Mouse (Mus musculus) cerebellum, postnatal 10 days (tissue): ENCODE results near the gene Aurkb.
A peak's percentile ranks its signal among the peaks of the same experiment; 100 is the strongest.

Source experiments
- DNase-seq, 2 experiments: peaks; one replicate each; pipeline ENCODE4 v3.0.0; 2021; ENCODE audit warnings: mixed read lengths in 2 of 2

Gene Aurkb

DNA sequence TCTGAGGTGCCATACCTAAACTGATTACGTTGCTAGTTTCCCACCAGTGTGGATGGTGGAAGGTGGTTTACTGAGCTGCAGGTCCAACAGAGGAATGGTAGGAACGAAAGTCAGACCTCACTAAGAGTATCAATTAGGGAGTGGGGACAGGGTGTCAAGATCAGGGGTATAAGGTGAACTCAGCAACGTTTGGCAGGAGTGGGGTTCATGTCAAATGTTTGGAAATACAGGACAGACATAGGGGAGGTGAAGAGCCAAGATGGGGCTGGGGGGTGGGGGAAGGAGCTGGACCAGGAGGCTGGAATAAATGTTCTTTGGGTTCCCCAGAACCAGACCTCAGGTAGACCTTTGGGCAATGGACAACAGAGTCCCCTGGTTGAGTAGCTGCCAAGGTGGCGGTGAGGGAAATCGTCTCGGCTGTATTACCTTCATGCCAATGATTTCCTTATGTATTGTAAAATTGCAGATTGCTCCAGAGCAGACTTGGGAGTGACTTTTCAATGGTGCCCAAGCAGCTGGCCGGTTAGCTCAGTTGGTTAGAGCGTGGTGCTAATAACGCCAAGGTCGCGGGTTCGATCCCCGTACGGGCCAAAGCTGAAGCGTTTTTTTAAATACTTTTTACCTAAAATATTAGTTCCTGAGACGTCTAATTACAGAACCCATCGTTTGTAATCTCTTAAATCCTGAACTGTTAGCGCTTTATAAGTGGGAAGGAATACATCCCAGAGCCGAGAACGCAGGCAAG lies 8.8 kb upstream of the Aurkb start:
- DNase-seq: peak; percentile 90 to 94

DNA sequence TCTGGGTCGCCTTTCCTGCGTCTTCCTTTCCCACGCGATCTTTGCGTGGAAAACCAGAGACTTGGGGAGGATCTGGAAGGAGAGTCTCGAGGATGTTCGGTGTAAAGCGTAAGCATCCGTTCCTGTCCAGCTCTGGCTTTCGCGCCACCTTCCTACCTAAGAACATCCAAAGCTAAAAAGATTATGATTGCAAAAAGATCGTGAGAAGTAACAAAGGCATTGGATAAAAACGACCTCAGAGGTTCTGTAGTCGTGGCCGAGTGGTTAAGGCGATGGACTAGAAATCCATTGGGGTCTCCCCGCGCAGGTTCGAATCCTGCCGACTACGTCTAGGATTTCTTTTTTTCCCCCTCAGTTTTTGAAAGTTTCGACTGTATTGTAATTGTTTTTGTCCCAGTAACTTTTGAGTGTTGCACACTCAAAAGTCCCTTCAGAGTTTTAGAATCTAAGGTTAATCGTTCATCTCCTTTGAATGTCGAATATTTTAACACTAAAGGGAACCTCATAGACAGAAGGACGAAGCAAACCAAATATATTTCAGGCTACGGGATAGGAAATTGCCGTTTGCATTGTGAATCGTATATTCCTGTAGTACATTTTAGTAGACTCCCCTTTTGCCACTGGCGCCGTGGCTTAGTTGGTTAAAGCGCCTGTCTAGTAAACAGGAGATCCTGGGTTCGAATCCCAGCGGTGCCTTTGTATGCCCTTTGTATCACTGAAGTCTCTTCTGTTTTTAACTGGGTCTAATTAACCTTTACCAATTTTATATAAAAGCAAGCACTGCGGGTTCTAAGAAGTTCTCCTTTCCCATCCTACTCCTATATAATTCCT lies 8.0 kb upstream of the Aurkb start:
- peak; percentile 87 to 89 for DNase-seq

DNA sequence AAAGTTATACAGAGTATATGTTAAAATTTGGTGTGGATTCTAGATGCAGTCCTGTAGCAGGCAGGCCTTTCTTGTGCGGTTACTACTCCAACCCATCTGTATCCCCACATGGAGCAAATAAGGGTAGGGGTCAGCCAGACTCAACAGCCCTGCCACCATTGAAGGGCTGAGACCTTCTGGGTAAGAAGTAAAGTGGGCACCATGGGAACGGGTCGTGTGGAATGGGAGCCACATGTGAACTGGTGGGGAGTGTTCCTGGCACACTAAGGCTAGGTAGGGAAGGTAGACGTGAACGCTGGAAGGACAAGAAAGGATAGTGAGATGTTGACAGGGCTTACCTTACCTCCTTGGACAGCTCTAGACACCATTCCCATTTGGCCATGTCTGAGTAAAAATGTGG lies 7.3 kb upstream of the Aurkb start:
- DNase-seq: peak in 1 of 2 experiments; percentile 17

DNA sequence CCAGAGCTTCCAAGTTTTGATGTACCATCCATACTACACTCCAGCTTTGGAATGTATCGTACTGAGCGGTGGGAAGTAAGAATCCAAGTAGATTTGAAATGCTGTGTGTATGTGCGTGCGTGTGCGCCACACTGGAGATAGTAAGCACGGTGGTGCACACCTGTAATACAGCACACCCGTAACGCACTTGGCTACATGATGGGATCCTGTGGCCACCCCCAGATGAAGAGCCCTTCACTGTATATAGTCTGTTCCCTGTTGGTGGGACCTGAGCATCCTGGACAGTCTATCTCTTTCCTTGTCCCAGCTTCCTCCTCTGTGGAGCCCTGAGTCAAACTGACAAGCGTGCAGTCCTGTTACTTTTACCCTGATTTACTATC lies 938 bp downstream of the Aurkb start:
- no peak for DNase-seq

DNA sequence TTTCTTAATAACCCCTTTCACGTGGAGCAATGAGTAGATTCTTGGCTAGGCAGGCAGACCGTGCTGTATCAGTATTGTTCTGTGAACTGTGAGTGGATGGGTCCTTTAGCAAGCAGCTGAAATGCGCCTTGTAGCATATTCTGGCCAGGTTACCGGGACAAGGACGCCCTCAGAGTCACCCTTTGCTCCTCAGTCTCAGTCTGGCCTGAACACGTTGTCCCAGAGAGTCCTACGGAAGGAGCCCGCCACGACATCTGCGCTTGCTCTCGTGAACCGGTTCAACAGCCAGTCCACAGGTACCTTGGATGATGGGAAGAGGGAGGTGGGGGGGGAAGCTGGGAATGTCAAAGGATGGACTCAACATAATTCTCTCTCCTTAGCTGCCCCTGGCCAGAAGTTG lies 2.1 kb downstream of the Aurkb start:
- no peak for DNase-seq

DNA sequence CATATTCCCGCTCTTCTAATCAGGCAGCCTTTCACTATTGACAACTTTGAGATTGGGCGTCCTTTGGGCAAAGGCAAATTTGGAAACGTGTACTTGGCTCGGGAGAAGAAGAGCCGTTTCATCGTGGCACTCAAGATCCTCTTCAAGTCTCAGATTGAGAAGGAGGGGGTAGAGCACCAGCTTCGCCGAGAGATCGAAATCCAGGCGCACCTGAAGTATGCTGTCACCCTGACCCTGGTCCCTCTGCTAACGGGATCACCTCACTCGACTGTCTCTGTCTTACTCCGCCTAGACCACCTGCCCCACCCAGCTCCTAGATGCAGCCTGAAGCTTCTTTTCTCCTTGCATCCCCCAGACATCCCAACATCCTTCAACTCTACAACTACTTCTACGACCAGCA lies 2.7 kb downstream of the Aurkb start:
- DNase-seq: no peak

DNA sequence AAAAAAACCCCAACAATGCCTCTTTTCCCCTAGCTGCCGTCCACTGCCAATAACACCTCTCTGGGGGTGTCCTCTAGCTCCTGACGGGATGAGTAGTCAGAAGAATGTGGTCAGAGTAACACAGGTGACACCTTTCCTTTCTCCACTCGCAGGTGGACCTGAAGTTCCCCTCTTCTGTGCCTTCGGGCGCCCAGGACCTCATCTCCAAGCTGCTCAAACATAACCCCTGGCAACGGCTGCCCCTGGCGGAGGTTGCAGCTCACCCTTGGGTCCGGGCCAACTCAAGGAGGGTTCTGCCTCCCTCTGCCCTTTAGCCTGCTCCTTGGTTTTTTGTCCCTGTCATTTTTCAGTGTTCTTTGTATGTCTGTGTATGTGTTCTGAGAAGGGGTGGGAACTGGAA lies 5.3 kb downstream of the Aurkb start:
- peak in 1 of 2 experiments; percentile 42 for DNase-seq

DNA sequence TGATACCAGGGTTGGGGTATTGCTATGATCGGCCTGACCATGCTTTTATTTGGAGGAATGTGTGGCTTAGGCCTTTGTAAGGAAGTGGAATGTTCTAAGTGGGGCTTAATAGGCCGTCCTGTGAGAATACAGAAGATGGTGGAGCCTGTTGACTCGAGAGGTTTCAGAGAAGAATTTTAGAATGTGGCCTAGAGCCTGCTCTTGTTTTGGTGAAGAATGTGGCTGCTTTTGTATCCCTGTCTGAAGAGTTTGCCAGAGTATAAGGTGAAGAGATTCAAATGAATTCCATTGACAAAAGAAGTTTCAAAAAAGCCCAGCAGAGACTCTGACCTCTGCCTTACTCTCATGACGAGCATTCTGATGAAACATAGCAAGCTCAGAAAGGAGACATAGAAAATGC lies 6.3 kb downstream of the Aurkb start:
- no peak for DNase-seq

GRCm38 (mm10) chr11:69052824-69053421 lies 7.5 kb downstream of the Aurkb start:
- no peak for DNase-seq

GRCm38 (mm10) chr11:69053848-69054247 lies 8.4 kb downstream of the Aurkb start:
- DNase-seq: no peak

- DNase-seq: no peak
Measured at GRCm38 (mm10) chr11:69058265-69058664, 12.8 kb downstream of the Aurkb start.

- peak in 1 of 2 experiments; percentile 19 for DNase-seq
Measured at GRCm38 (mm10) chr11:69058729-69059356, 13.4 kb downstream of the Aurkb start.

GRCm38 (mm10) chr11:69059357-69059974 lies 14.0 kb downstream of the Aurkb start, which contains the start of gene Borcs6:
Gene Borcs6 (plus strand): TSS chr11:69059717.
- DNase-seq: peak; percentile 96 to 97

GRCm38 (mm10) chr11:69059975-69060411 lies 14.5 kb downstream of the Aurkb start:
- peak; percentile 69 to 78 for DNase-seq

DNA sequence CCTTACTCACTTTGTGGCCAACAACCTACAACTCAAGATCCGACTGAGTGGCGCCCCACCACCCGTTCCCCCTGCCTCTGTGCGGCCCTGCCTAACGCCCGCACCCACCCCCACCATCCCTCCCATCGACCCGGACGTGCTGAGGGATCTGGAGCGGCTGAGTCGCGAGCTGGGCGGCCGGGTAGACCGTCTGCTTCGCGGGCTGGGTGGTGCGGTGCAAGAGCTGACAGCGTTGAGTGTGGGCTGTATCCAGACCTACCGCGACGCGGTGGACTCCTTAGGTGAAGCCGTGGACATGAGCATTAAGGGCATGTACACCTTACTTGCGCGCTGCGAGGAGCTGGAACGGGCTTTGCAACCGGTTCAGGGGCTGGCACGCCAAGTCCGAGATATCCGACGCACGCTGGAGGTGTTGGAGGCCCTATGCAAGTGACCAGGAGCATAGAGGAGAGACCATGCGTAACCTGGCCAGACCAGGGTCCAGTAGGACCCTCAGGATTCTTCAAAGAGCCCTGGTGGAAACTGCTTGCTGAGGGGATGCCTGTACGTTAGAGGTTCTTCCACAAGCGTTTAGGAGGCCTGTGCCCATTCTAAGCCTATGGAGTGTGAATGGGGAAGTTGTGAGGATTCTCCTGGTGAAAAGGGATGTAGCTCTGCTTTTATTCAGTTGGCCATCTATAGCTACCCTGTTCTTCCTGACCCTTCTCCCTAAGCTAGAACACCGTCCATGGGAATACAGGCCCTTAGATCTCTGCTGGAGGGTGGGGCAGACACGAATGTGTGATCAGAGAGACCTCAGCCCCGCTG lies 15.2 kb downstream of the Aurkb start:
- peak; percentile 37 to 58 for DNase-seq

DNA sequence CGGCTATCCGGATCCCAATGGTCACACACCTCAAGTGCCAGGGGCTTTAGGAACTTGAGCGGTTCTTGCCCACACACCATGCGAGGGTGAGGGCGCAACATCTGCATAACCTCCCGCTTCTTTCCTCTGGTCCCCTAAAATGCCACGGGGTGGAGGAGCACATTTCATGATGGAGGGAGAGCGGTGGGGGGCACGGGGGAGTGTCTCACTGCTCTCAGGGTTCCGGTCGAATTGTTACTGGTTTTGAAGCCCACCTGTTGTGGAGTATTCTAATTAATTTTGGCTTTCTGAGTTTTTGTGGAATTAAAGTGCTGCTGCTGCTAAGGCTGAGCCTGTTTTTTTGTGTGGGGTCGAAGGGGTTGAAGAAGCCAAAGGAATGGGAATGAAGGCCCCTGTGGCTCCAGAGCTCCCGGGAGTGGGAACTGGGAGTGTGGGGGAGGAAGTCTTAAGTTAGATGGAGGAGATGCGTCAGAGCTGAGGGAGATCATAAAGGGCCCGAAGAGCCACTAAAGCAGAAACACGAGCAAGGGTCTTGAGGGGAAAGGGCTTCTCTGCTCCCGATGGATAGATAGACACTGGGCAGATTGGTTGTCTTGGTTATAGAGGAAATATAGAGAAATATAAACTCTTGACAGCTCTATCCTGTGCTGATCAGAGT lies 15.9 kb downstream of the Aurkb start:
- DNase-seq: peak; percentile 36 to 45

- peak; percentile 86 for DNase-seq
Measured at GRCm38 (mm10) chr11:69062194-69062760, 16.8 kb downstream of the Aurkb start.

DNA sequence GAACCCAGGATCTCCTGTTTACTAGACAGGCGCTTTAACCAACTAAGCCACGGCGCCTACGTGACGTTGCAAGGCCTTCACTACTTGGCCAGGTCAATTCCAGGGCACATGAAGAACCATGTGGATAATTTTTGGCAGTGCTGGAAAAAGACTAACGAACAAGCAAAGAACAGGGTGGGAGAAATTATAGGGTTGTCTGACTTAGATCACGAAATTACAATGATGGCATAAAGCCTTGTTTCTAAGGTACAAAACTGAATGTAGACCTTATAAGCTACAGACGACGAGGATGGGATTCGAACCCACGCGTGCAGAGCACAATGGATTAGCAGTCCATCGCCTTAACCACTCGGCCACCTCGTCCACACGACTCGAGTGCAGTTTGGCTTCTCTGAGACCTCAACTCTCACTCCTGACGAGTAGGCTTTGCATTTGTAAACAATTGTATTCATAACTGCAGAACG lies 17.3 kb downstream of the Aurkb start:
- DNase-seq: peak; percentile 96 to 97

GRCm38 (mm10) chr11:69063413-69064201 lies 18.2 kb downstream of the Aurkb start:
- DNase-seq: peak; percentile 95 to 98
